Mouse (Mus musculus) liver, postnatal 0 days (tissue): ENCODE data around the gene Mgst3.

Experiments used
- CTCF ChIP-seq: sonication (generic); IDR thresholded peaks from 2 replicates; pipeline ENCODE4 v1.5.1; 2016; ENCODE audit warnings: antibody characterized with exemption, low read depth
- EP300 ChIP-seq: IDR thresholded peaks from 2 replicates; pipeline ENCODE4 v1.6.1; 2016; ENCODE audit warnings: antibody characterized with exemption, low read depth, mild to moderate bottlenecking

DNA sequence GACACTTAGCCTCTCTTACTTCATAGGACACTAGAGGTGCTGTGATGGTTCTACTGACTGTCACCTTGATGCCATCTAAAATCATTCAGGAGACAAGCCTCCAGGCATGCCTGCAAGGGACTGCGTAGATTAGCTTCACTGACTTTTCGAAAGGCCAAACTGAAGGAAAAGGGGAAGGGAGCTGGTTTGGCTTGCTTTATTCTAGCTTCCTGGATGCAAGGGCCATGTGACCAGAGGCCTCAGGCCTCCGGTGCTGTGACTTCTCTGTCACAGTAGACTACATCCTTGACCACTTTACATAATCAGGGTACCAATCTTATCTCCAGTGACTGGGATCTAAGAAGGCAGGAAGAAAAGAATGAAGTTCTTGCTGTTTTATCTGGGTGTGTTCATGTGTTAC, 57.2 kb downstream of the Mgst3 start:
- no peak for TF ChIP-seq CTCF
- no peak for TF ChIP-seq EP300
